Mouse (Mus musculus): ENCODE data around the gene Acsm1.
"Not testable (repeated sequence)": the region's sequence is repeated elsewhere in the genome, so short reads cannot be mapped to it uniquely, and the experiment has no call there.

The Acsm1 gene

GRCm38 (mm10) chr7:119606664-119607076 lies at the start of gene Acsm1:
TSS of gene Acsm1 (plus strand) at chr7:119607026.
- DNase-seq: no peak

GRCm38 (mm10) chr7:119559789-119560451 lies 46.9 kb upstream of the Acsm1 start:
- no peak for DNase-seq

- DNase-seq: no peak
Observed at GRCm38 (mm10) chr7:119560452-119560835, 46.4 kb upstream of the Acsm1 start.

- no peak for DNase-seq
Observed at GRCm38 (mm10) chr7:119561441-119561840, 45.4 kb upstream of the Acsm1 start.

DNA sequence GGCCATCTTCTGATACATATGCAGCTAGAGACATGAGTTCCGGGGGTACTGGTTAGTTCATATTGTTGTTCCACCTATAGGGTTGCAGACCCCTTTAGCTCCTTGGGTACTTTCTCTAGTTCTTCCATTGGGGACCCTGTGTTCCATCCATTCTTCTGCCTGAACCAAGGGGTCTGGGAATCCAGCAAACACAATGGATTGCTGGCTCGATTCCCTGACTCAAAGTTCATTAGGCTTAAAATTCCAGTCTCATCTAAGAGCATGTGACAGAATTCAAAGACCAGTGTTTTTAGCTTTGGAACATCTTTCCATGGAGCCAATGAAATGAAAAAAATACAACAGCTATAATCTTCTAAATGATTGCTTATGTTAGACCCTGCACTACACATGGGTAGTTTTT lies 44.4 kb upstream of the Acsm1 start:
- not testable (repeated sequence) for DNase-seq

GRCm38 (mm10) chr7:119594530-119595107 lies 12.2 kb upstream of the Acsm1 start:
- no peak for DNase-seq

DNA sequence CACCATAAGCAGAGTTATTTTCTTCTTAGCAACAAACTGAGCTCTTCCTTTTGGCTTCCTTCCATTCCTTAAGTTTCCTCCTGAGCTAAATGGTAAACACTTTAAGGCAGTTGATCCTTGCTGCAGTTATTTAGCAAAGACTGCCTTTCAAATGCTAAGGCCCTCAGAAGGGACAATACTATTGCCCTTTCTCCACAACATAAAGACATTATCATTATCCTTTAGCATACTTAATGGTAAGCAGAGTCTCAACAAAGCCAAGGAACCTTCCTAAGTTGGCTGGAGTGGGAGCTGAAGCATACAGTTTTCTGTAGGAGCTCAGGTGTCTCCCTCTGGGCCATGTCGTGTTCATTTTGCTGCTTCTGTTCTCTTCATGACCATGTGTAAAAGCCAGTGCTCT lies 11.5 kb upstream of the Acsm1 start:
- DNase-seq: no peak

DNA sequence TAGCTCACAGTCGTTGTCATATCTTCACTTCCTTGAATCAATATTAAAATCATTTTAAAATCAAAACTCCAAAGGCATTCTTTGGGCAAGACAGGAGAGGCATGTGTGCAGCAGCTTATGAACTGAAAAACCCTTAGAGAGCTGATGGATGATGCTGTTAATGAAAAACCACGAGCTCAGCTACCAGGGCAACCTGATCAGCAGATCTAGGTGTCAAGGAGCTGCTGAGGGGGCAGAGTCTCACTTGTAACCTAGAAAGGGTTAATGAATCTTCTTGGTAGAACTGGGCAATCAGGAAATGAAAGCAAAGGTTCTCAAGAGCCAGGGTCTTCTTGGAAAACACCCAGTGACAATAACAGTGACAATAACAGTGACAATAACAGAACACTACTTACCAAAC lies 10.3 kb upstream of the Acsm1 start:
- no peak for DNase-seq

DNA sequence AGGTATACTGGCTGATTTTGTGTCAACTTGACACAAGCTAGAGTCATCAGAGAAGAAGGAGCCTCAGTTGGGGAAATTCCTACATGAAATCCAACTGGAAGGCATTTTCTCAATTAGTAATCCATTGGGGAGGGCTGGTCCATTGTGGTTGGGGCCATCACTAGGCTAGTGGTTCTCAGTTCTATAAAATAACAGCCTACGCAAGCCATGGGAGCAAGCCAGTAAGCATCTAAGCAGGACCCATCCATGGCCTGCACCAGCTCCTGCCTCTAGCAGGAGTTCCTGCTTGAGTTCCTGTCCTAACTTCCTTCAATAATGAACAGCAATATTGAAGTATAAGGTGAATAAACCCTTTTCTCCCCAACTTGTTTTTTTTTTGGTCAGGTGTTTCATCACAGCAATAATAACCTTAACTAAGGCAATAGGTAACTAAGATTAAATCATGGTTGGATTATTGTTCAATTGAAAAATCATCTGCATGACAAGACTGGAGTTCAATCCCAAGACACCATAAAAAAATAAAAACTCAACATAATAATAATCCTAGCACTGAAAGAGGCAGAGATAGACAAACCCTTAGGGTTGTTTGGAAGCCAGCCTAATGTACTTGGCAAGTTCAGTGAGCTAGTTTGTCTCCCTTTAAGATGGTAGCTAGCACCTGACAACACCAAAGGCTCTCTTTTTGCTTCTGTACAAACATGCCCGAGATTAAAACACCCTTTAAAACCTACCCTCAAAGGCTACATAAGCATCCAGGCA lies 5.5 kb upstream of the Acsm1 start:
- no peak for DNase-seq

DNA sequence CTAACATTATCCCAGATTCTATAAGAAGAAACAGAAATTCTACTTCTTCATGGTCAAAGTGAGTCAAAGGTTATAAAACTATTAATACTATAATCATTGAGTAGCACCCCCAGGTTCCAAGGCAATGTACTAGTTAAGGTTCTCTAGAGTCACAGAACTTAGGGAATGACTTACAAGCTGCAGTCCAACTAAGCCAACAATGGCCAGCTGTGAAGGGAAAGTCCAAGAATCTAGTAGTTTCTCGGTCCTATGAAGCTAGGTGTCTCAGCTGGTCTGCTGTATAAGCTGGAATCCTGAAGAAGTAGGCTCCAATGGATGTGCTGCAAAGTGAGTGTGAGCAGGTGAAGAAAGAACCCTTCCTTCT lies 4.9 kb upstream of the Acsm1 start:
- no peak for DNase-seq

DNA sequence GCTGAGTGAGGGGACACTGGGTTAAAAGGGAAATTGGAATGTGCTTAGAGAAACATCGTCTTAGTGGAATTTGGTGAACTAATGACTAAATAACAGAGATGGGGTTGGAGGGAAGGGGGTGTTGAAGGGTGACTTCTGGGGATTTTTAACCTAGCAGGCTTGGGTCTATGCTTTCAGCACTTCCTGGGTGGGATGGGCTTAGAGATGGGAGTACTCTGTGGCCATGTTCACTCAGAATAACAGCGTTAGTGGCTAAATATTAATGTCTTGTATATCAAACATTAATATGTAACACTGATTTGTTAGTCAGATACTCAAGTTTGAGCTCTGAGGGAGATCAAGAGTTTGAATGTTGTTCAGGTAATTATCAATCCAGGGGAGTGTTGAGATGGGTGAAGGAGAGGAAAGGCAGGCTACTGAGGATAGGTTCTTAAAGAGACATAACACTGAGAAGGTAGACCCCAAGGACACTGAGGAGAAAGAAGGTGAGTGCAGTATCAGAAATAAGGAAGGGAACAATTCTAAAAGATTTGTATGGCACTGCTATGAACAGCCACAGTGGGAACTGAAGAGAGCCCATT lies 1.8 kb upstream of the Acsm1 start:
- DNase-seq: no peak

DNA sequence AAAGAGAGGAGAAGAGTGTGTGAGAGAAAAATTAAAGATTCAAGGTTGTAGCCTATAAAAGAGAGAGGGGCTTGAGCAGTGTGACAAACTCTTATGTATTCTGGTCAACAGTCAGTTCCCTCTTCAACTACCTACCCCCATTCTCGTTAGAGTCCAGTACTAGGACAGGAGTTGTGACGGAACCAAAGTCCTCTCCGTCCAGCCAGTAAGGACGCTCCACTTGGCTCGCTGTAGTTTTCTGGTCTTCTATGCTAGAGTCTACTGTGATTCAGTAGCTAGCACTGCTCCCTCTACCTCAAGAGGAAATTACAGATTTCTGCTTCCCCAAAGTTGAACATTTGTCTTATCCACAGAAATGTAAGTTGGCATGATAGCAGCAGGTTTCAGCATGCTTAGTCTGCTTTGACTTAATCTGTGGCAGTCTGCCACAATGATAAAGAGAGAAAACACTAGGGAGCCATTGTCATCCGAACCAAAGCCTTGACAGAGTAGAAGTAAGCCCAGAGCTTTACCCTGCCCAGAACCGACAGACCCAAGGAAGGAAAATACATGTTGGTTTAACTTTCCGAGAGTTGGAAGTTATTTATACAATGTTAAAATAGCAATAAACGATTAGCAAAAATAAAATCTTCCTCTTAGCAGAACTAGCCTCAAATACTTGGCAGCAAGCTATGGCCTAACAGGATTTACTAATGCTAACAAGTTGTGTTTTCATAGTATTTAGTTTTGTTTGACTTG lies 731 bp upstream of the Acsm1 start:
- no peak for DNase-seq

- no peak for DNase-seq
Observed at GRCm38 (mm10) chr7:119607796-119608515, 1.1 kb downstream of the Acsm1 start.

- DNase-seq: no peak
Observed at GRCm38 (mm10) chr7:119616531-119616930, 9.7 kb downstream of the Acsm1 start.

DNA sequence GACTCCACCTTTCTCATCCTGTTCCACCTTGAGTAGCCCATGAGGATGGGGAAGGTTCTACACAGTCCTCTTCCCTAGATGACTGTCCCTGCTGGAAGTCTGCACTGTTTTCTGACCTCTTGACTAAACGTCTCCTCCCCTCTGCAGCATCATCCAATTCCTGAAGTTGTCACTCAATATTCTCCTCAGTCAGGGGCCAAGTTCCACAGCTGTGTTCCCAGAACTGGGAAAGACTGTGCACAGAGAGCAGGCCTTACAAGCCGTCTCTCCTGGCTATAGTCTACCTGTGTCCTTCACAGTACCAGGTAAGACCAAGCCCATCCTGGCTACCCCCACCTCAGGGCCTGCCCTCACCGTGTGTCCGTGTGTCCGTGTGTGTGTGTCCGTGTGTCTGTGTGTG lies 10.8 kb downstream of the Acsm1 start:
- DNase-seq: no peak

DNA sequence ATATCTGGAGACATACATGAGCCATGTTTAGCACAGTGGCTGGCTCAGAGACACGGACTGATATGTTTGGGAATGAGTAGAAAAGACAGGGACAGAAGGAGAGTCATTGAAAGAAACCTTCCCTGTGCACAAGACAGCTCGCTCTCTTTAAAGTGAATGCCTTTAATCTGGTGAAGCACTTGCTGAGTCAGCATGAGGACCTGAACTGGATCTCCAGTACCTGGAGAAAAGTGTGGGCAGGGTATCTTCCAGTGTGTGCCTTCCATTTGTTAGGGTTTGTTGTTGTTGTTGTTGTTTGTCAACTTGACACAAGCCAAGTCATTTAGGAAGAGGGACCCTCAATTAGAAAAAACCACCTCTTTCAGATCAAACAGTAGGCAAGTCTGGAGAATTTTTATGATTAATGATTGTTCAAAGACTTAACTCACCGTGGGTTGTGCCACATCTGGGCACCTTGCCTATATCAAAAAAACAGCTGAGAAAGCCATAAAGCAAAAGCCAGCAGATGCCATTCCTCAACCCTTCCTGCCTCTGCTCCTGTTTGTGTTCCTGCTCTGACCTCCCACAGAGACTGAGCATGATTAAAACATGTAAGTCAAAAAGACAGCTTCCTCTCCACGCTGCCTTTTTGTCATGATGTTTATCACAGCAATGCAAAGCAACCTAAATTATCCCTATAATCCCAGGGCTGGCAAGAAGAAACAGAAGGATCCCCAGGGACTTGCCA lies 11.5 kb downstream of the Acsm1 start:
- no peak for DNase-seq

GRCm38 (mm10) chr7:119620157-119620556 lies 13.3 kb downstream of the Acsm1 start:
- DNase-seq: no peak

- DNase-seq: no peak
Observed at GRCm38 (mm10) chr7:119638773-119639172, 31.9 kb downstream of the Acsm1 start.

- no peak for DNase-seq
Observed at GRCm38 (mm10) chr7:119642307-119642706, 35.5 kb downstream of the Acsm1 start.

GRCm38 (mm10) chr7:119667893-119668292 lies 61.1 kb downstream of the Acsm1 start:
- DNase-seq: no peak

DNA sequence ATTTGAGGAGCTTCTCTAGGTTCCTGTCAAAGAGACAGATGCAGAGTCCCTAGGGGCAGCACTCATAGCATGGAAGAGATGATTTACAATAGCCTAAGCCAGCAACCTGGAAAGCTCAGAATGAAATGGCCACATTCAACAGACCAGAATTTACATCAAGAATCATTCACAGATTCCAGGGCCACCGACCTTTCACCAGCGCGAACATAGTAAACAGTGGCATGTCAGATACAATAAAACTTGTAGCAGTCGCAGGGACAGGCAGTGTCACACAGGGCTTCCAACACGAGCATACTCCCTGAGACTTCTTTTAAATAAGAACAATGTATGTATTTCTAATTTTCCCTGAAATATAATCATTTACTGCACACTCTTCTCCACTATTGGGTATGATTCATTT lies 63.6 kb downstream of the Acsm1 start:
- DNase-seq: no peak

GRCm38 (mm10) chr7:119670925-119671324 lies 64.1 kb downstream of the Acsm1 start:
- DNase-seq: peak; percentile 19

Data from right cerebral cortex, postnatal 4 days (tissue).